Mouse (Mus musculus): ENCODE measurements around the gene Bloc1s4.
A peak's percentile ranks its signal among the peaks of the same experiment; 100 is the strongest.
"Not testable (repeated sequence)": the region's sequence is repeated elsewhere in the genome, so short reads cannot be mapped to it uniquely, and the experiment has no call there.

DNA sequence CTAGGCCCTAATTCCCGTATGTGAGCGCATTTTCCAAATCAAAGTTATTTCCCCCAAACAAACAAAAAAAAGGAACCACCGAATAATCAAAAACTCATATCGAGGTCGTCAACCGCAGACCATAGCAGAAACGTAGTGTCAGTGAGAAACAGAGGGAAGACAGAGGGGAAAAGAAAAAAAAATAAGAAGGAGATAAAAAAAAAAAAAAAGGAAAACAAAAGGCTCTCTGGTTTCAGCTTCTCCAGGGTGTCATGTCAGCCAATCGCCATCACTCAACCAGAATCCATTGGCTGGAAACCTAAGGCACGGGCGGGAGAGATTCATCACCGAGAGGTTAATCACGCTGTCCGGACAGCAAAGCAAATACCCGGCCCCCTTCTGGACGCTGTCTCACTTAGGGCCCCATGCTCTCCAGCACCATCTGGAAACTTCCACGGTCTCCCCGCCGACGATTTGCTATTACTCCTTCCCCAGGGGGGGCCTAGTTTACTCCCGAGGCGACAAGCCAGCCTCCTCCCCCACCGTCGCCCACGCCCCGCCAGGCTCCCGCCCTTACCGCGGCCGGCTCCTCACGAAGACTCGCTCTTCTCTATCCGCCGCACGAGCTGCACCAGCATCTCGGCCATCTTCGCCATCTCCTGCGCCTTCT, 47.3 kb upstream of the Bloc1s4 start:
- TF ChIP-seq HCFC1 (IDR thresholded peaks at IDR 0.05; ENCODE audit: borderline replicate concordance, insufficient read depth, low read length); ZC3H11A (IDR thresholded peaks at IDR 0.05; ENCODE audit: borderline replicate concordance, low read depth, low read length): not testable (repeated sequence)
- TF ChIP-seq ZNF384 (IDR thresholded peaks at IDR 0.05; ENCODE audit: low read depth, low read length): peak; percentile 79

All from ES-E14 (cell line).